Mouse (Mus musculus): ENCODE data around the gene Phactr4. TPM values are rescaled to one million over a fixed set of nuclear protein-coding genes. Genes with fewer than 3 reads are reported as not detected.

Phactr4 gene
- polyA plus RNA-seq, 1 experiment from 2014 or later: 32.9 TPM

- ATAC-seq (ENCODE audit: insufficient number of reproducible peaks, low FRiP score, low TSS enrichment, low read depth): peak; percentile 88
- H3K4me1 ChIP-seq (ENCODE audit: control insufficient read depth, insufficient read depth, low read length): 0 out of 2 replicates have a peak, but pooled peaks cover 4% of the 10 kb centered on the region
- peak within 1 kb of the TSS; percentile 84 for H3K9ac ChIP-seq (ENCODE audit: low read length)
- no peaks in the 10 kb centered on the region for H3K27me3 ChIP-seq (ENCODE audit: control insufficient read depth, insufficient read depth, low read length)
- H3K27ac ChIP-seq (replicated peaks; ENCODE audit: low read depth, low read length): peak within 1 kb of the TSS; percentile 63
- peak within 1 kb of the TSS; percentile 82 for H3K4me2 ChIP-seq (ENCODE audit: low read depth, severe bottlenecking)
- H3K9me3 ChIP-seq (ENCODE audit: control insufficient read depth, low read length): no peaks in the 10 kb centered on the region
- H3K36me3 ChIP-seq (ENCODE audit: control insufficient read depth, insufficient read depth, low read length): peaks cover 14% of the 10 kb centered on the region; the same call in 1 of the 2 replicates
- DNase-seq (ENCODE audit: low spot score): peak; percentile 94
- WGBS: under 1% methylated on average over 31 of the region's 31 CpGs
- H3K4me3 ChIP-seq (ENCODE audit: low read depth, low read length): peak within 1 kb of the TSS; percentile 57
These were observed 68.8 kb downstream of the Phactr4 start, which contains the start of gene Rcc1 for GRCm38 (mm10) chr4:132353481-132353885. TSS of gene Rcc1 (minus strand) at chr4:132353605.

DNA sequence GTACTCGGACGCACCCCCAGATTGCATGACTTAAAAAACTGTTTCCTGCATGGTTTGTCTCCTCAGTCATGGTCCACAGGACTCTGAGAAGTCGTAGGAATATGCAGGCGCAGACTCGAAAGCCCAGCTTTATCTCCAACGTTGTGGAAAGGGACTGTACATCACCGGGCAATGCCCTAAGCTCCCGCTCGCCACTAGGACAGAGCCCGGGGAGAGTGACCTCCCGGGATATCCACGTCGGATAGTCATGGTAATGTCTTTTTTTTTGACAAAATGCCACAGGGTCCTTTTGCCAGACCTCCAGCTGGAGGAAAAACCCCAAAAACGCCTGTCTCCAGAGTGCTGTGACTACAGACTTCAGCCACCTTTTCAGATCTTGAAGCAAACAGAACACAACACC lies 69.5 kb downstream of the Phactr4 start:
- peak overlapping the region; percentile 57 for H3K4me3 ChIP-seq (ENCODE audit: low read depth, low read length)
- peaks cover 9% of the 10 kb centered on the region; the same call in 1 of the 2 replicates for H3K36me3 ChIP-seq (ENCODE audit: control insufficient read depth, insufficient read depth, low read length)
- no peaks in the 10 kb centered on the region for H3K27me3 ChIP-seq (ENCODE audit: control insufficient read depth, insufficient read depth, low read length)
- ATAC-seq (ENCODE audit: insufficient number of reproducible peaks, low FRiP score, low TSS enrichment, low read depth) (no peak), DNase-seq (ENCODE audit: low spot score) (peak; percentile 37)
- peak overlapping the region; percentile 63 for H3K27ac ChIP-seq (replicated peaks; ENCODE audit: low read depth, low read length)
- H3K9ac ChIP-seq (ENCODE audit: low read length): peak overlapping the region; percentile 84
- H3K9me3 ChIP-seq (ENCODE audit: control insufficient read depth, low read length): no peaks in the 10 kb centered on the region
- H3K4me1 ChIP-seq (ENCODE audit: control insufficient read depth, insufficient read depth, low read length): 0 out of 2 replicates have a peak, but pooled peaks cover 4% of the 10 kb centered on the region
- 0% methylated on average over 14 of the region's 14 CpGs for WGBS
- peak overlapping the region; percentile 82 for H3K4me2 ChIP-seq (ENCODE audit: low read depth, severe bottlenecking)

DNA sequence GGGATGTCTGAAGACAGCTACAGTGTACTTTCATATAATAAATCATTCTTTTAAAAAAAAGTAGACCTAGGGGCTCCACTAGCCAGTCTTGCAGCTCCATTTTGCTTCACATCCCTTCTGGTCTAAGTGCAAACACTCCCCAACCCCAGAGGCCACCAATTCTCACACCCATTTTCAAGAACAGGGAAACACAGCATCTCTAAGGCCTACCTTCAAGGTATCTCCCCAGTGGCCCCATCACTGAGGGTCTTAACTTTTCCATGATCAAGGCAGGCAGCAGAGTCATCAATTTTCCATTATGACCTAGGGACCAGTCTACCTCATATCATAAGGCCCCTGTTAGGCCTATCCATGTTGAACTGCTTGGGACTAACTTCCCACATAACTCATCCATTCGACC lies 70.9 kb downstream of the Phactr4 start:
- H3K9me3 ChIP-seq (ENCODE audit: control insufficient read depth, low read length): no peaks in the 10 kb centered on the region
- ATAC-seq (ENCODE audit: insufficient number of reproducible peaks, low FRiP score, low TSS enrichment, low read depth) (no peak), DNase-seq (ENCODE audit: low spot score) (no peak)
- H3K9ac ChIP-seq (ENCODE audit: low read length): no peak overlapping the region
- H3K27me3 ChIP-seq (ENCODE audit: control insufficient read depth, insufficient read depth, low read length): no peaks in the 10 kb centered on the region
- 0 out of 2 replicates have a peak, but pooled peaks cover 4% of the 10 kb centered on the region for H3K4me1 ChIP-seq (ENCODE audit: control insufficient read depth, insufficient read depth, low read length)
- peaks cover 5% of the 10 kb centered on the region; the same call in 1 of the 2 replicates for H3K36me3 ChIP-seq (ENCODE audit: control insufficient read depth, insufficient read depth, low read length)
- H3K27ac ChIP-seq (replicated peaks; ENCODE audit: low read depth, low read length): no peak overlapping the region
- H3K4me3 ChIP-seq (ENCODE audit: low read depth, low read length): 0 out of 2 replicates have a peak overlapping the region, but pooled peaks have one; percentile 57
- peak overlapping the region; percentile 82; the same call in 1 of the 2 replicates for H3K4me2 ChIP-seq (ENCODE audit: low read depth, severe bottlenecking)
- 40% methylated on average over 1 of the region's 1 CpGs for WGBS

DNA sequence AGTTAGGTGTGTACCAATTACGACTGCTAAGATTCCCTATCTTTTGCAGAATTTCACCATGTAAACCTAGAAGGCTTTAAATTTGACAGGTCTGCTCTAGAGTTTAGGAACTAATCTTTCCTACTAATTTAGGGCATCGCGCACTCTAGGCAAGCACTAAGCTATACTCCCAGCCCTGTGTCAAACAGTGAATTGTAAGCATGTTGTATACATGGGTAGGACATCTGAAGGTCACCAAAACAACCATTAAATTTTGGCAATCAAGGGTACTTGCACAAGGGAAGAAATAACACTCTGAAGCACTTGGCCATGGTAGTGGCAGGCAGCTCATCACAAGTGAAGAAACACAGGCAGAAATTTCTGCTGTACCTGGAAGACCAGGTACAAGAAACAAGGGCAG lies 71.4 kb downstream of the Phactr4 start:
- Histone ChIP-seq H3K9me3 (ENCODE audit: control insufficient read depth, low read length) (no peaks in the 10 kb centered on the region), H3K36me3 (ENCODE audit: control insufficient read depth, insufficient read depth, low read length) (peaks cover 5% of the 10 kb centered on the region; the same call in 1 of the 2 replicates), H3K27me3 (ENCODE audit: control insufficient read depth, insufficient read depth, low read length) (no peaks in the 10 kb centered on the region), H3K4me2 (ENCODE audit: low read depth, severe bottlenecking) (no peak overlapping the region), H3K4me1 (ENCODE audit: control insufficient read depth, insufficient read depth, low read length) (0 out of 2 replicates have a peak, but pooled peaks cover 4% of the 10 kb centered on the region), H3K4me3 (ENCODE audit: low read depth, low read length) (no peak overlapping the region), H3K9ac (ENCODE audit: low read length) (no peak overlapping the region), H3K27ac (replicated peaks; ENCODE audit: low read depth, low read length) (no peak overlapping the region)
- ATAC-seq (ENCODE audit: insufficient number of reproducible peaks, low FRiP score, low TSS enrichment, low read depth) (no peak), DNase-seq (ENCODE audit: low spot score) (no peak)
- WGBS: 64% methylated on average over 3 of the region's 3 CpGs

DNA sequence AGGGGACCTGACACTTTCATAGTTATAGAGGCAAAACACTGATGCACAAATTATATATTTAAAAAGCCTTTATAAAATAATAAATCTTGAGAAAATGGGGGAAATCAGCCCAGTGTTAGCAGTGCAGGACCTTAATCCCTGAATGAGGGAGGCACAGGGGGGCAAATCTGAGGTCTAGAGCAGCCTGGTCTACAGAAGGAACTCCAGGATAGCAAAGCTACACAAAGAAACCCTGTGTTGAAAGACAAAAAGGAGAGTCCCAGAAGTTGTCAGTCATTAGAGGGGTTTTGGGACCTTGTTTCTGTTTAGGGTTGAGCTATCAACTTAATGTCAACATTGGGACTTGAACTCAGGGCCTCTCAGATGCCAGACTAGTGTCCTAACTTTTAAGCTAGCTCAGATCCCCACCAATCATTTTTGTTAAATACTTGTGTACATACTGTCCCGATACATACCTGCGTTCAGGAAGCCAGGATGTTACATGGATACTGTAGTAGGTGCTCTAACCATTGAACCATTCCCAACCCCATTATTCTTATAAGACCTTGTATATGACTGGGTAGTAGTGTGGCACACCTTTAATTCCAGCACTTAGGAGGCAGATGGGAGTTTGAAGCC lies 72.1 kb downstream of the Phactr4 start:
- no peak for DNase-seq (ENCODE audit: low spot score)
- Histone ChIP-seq H3K4me1 (ENCODE audit: control insufficient read depth, insufficient read depth, low read length) (0 out of 2 replicates have a peak, but pooled peaks cover 4% of the 10 kb centered on the region), H3K4me3 (ENCODE audit: low read depth, low read length) (no peak overlapping the region), H3K27me3 (ENCODE audit: control insufficient read depth, insufficient read depth, low read length) (no peaks in the 10 kb centered on the region), H3K4me2 (ENCODE audit: low read depth, severe bottlenecking) (no peak overlapping the region), H3K9ac (ENCODE audit: low read length) (no peak overlapping the region), H3K36me3 (ENCODE audit: control insufficient read depth, insufficient read depth, low read length) (peaks cover 5% of the 10 kb centered on the region; the same call in 1 of the 2 replicates), H3K9me3 (ENCODE audit: control insufficient read depth, low read length) (no peaks in the 10 kb centered on the region), H3K27ac (replicated peaks; ENCODE audit: low read depth, low read length) (no peak overlapping the region)
- 42% methylated on average over 2 of the region's 2 CpGs for WGBS
- no peak for ATAC-seq (ENCODE audit: insufficient number of reproducible peaks, low FRiP score, low TSS enrichment, low read depth)

DNA sequence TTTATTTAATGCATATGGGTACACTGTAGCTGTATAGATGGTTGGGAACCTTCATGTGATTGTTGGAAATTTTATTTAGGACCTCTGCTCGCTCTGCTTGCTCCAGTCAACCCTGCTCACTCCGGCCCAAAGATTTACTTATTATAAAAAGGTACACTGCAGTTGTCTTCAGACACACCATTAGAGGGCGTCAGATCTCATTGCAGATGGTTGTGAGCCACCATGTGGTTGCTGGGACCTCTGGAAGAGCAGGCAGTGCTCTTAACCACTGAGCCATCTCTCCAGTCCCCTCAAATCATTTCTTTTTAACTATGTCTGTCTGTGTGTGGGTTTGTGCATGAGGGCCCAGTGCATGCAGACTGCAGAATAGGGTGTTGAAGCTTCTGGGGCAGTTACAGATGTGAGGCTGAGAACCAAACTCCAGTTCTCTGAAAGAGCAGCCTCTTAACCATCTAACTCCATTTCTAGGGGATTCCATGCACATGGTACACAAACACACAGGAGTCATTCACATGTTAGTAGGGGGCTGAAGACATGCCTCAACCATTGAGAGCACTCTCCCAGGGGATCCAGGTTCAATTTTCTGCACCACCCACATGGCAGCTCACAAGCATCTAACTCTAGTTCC lies 72.7 kb downstream of the Phactr4 start:
- no peak for DNase-seq (ENCODE audit: low spot score)
- Histone ChIP-seq H3K36me3 (ENCODE audit: control insufficient read depth, insufficient read depth, low read length) (peaks cover 5% of the 10 kb centered on the region; the same call in 1 of the 2 replicates), H3K4me3 (ENCODE audit: low read depth, low read length) (no peak overlapping the region), H3K27ac (replicated peaks; ENCODE audit: low read depth, low read length) (no peak overlapping the region), H3K27me3 (ENCODE audit: control insufficient read depth, insufficient read depth, low read length) (no peaks in the 10 kb centered on the region), H3K4me1 (ENCODE audit: control insufficient read depth, insufficient read depth, low read length) (0 out of 2 replicates have a peak, but pooled peaks cover 6% of the 10 kb centered on the region), H3K4me2 (ENCODE audit: low read depth, severe bottlenecking) (no peak overlapping the region), H3K9me3 (ENCODE audit: control insufficient read depth, low read length) (no peaks in the 10 kb centered on the region), H3K9ac (ENCODE audit: low read length) (no peak overlapping the region)
- no peak for ATAC-seq (ENCODE audit: insufficient number of reproducible peaks, low FRiP score, low TSS enrichment, low read depth)
- WGBS: 56% methylated on average over 3 of the region's 3 CpGs

DNA sequence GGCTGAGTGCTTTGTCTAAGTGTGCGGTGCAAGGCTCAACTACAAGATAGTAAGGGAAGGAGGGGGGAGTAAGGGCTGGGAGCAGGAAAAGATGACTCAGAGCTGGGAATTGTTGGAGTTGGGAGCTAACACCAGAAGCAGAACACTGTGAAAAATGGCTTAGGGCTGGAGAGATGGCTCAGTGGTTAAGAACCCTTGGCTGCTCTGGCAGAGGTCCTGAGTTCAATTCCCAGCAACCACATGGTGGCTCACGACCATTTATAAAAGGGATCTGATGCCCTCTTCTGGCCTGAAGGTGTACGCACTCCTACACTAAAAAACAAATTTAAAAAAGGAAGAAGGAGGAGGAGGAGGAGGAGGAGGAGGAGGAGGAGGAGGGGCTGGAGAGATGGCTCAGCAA lies 75.6 kb downstream of the Phactr4 start:
- H3K36me3 ChIP-seq (ENCODE audit: control insufficient read depth, insufficient read depth, low read length): peaks cover 5% of the 10 kb centered on the region; the same call in 1 of the 2 replicates
- H3K9ac ChIP-seq (ENCODE audit: low read length): no peak overlapping the region
- H3K4me2 ChIP-seq (ENCODE audit: low read depth, severe bottlenecking): no peak overlapping the region
- no peaks in the 10 kb centered on the region for H3K9me3 ChIP-seq (ENCODE audit: control insufficient read depth, low read length)
- DNase-seq (ENCODE audit: low spot score): no peak
- no peak for ATAC-seq (ENCODE audit: insufficient number of reproducible peaks, low FRiP score, low TSS enrichment, low read depth)
- H3K4me1 ChIP-seq (ENCODE audit: control insufficient read depth, insufficient read depth, low read length): 0 out of 2 replicates have a peak, but pooled peaks cover 6% of the 10 kb centered on the region
- H3K27me3 ChIP-seq (ENCODE audit: control insufficient read depth, insufficient read depth, low read length): no peaks in the 10 kb centered on the region
- no peak overlapping the region for H3K27ac ChIP-seq (replicated peaks; ENCODE audit: low read depth, low read length)
- H3K4me3 ChIP-seq (ENCODE audit: low read depth, low read length): no peak overlapping the region
- whole genome bisulfite sequencing: 65% methylated on average over 3 of the region's 3 CpGs

- H3K9me3 ChIP-seq (ENCODE audit: control insufficient read depth, low read length): no peaks in the 10 kb centered on the region
- 87% methylated on average over 4 of the region's 4 CpGs for WGBS
- peaks cover 2% of the 10 kb centered on the region; the same call in 1 of the 2 replicates for H3K36me3 ChIP-seq (ENCODE audit: control insufficient read depth, insufficient read depth, low read length)
- no peaks in the 10 kb centered on the region for H3K27me3 ChIP-seq (ENCODE audit: control insufficient read depth, insufficient read depth, low read length)
- H3K4me2 ChIP-seq (ENCODE audit: low read depth, severe bottlenecking): no peak overlapping the region
- H3K9ac ChIP-seq (ENCODE audit: low read length): no peak overlapping the region
- ATAC-seq (ENCODE audit: insufficient number of reproducible peaks, low FRiP score, low TSS enrichment, low read depth) (no peak), DNase-seq (ENCODE audit: low spot score) (no peak)
- H3K27ac ChIP-seq (replicated peaks; ENCODE audit: low read depth, low read length): no peak overlapping the region
- 0 out of 2 replicates have a peak, but pooled peaks cover 6% of the 10 kb centered on the region for H3K4me1 ChIP-seq (ENCODE audit: control insufficient read depth, insufficient read depth, low read length)
- H3K4me3 ChIP-seq (ENCODE audit: low read depth, low read length): no peak overlapping the region
These were observed 76.0 kb downstream of the Phactr4 start for GRCm38 (mm10) chr4:132346261-132346660.

Data from limb, embryonic 11.5 days (tissue).